8 mouse cellular contexts compared by ENCODE assay signal in the genomic region with DNA sequence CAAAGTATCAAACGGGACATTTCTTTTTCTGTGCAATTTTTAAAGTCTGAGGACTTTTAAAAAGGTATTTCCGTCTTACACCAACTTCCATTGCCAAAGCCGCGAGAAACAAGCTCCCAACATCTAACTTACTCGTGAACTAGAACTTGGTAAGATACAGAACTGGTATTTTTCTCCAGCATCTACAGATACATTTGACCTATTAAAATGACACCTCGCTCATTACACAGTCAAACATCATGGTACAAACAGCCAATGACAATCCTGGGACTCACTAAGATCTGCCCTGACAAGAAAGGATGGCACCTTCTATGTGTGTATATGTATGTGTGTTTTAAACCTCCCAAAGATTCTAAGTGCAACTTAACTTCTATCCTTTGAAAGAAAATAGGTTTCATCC. TPM values are rescaled to one million over a fixed set of nuclear protein-coding genes. Genes with fewer than 3 reads are reported as not detected.
DNase-seq lines count a peak whose midpoint lies in the region; ATAC-seq and TF ChIP-seq lines count a peak whose summit lies in the region.

No protein-coding gene starts in this region.

- no peak for ATAC-seq in heart, embryonic 13.5 days (ENCODE audit: extremely low read depth, insufficient number of reproducible peaks, low FRiP score, low TSS enrichment)
- ATAC-seq in liver, embryonic 16.5 days (ENCODE audit: low read depth), result peak; percentile 33

- peak overlapping the region; percentile 98 for H3K9ac ChIP-seq in heart, embryonic 13.5 days
- H3K9ac ChIP-seq in liver, embryonic 16.5 days (ENCODE audit: low read depth, low read length), result peak overlapping the region; percentile 100

- peak overlapping the region; percentile 77 for H3K4me3 ChIP-seq in layer of hippocampus, adult 2 months
- H3K4me3 ChIP-seq in brown adipose tissue, adult 24 weeks (ENCODE audit: insufficient read depth, low read depth, low read length), result peak overlapping the region; percentile 98
- H3K4me3 ChIP-seq in heart, embryonic 13.5 days, result peak overlapping the region; percentile 83
- H3K4me3 ChIP-seq in liver, embryonic 16.5 days (ENCODE audit: low read depth, low read length), result peak overlapping the region; percentile 99

- WGBS in heart, embryonic 13.5 days, result 3% methylated on average over 6 of the region's 6 CpGs
- WGBS in liver, embryonic 16.5 days (ENCODE audit: insufficient replicate concordance), result under 1% methylated on average over 6 of the region's 6 CpGs

- H3K9me3 ChIP-seq in heart, embryonic 13.5 days, result no peaks in the 10 kb centered on the region
- no peaks in the 10 kb centered on the region for H3K9me3 ChIP-seq in liver, embryonic 16.5 days (replicated peaks; ENCODE audit: control insufficient read depth, low read length)

- no peak for TF ChIP-seq CTCF in layer of hippocampus, adult 2 months (conservative IDR thresholded peaks at IDR 0.05)

- no peak for DNase-seq in layer of hippocampus, adult 2 months (ENCODE audit: low spot score in 2 of 2)
- no peak for DNase-seq in layer of hippocampus, adult 9-11 months
- no peak for DNase-seq in frontal cortex, postnatal 25 days (ENCODE audit: low spot score in 2 of 2)
- DNase-seq in left cerebral cortex, adult 8-10 months (ENCODE audit: low spot score in 2 of 2), result no peak
- no peak for DNase-seq in layer of hippocampus, postnatal 25 days (ENCODE audit: extremely low spot score in 1 of 2, low spot score in 1 of 2)

- peak overlapping the region; percentile 97 for H3K27ac ChIP-seq in layer of hippocampus, adult 2 months
- peak overlapping the region; percentile 21; the same call in 1 of the 2 replicates for H3K27ac ChIP-seq in brown adipose tissue, adult 24 weeks (replicated peaks; ENCODE audit: low read depth, low read length)
- H3K27ac ChIP-seq in heart, embryonic 13.5 days (replicated peaks), result peak overlapping the region; percentile 99
- H3K27ac ChIP-seq in liver, embryonic 16.5 days (ENCODE audit: low read length), result peak overlapping the region; percentile 76

- H3K4me2 ChIP-seq in heart, embryonic 13.5 days, result peak overlapping the region; percentile 85
- H3K4me2 ChIP-seq in liver, embryonic 16.5 days (ENCODE audit: low read depth, low read length), result peak overlapping the region; percentile 96

- H3K36me3 ChIP-seq in heart, embryonic 13.5 days, result no peaks in the 10 kb centered on the region
- H3K36me3 ChIP-seq in liver, embryonic 16.5 days (ENCODE audit: control insufficient read depth, insufficient read depth), result no peaks in the 10 kb centered on the region

- H3K27me3 ChIP-seq in heart, embryonic 13.5 days (replicated peaks), result no peaks in the 10 kb centered on the region
- no peaks in the 10 kb centered on the region for H3K27me3 ChIP-seq in liver, embryonic 16.5 days (ENCODE audit: control insufficient read depth, insufficient read depth, low read depth, low read length)

- H3K4me1 ChIP-seq in brown adipose tissue, adult 24 weeks (ENCODE audit: control insufficient read depth, insufficient read depth, insufficient read length, low read length), result peaks cover 4% of the 10 kb centered on the region
- peaks cover 22% of the 10 kb centered on the region for H3K4me1 ChIP-seq in heart, embryonic 13.5 days
- peaks cover 9% of the 10 kb centered on the region for H3K4me1 ChIP-seq in liver, embryonic 16.5 days (ENCODE audit: control insufficient read depth, low read depth, low read length)

RNA-seq across cellular contexts. Expression of gene Nipbl, which starts 1.5 kb away (rescaled TPM):
- 10 to 100 TPM; 32.9 to 35.0 TPM for total RNA-seq in layer of hippocampus, adult 2 months (2021)
- polyA plus RNA-seq in brown adipose tissue, adult 24 weeks (2012; ENCODE audit: insufficient read depth, insufficient read length, missing spikeins), result 13.6 and 15.4 TPM in 2 replicates
- polyA plus RNA-seq in heart, embryonic 13.5 days (2015; fragmentation: Nextera tagmentation; extraction: Ambion mirVana), result 10.2 and 10.5 TPM in 2 replicates
- 6.2 and 6.3 TPM in 2 replicates for polyA plus RNA-seq in liver, embryonic 16.5 days (2015; fragmentation: Nextera tagmentation; extraction: Ambion mirVana)
- 10 to 100 TPM; 27.9 to 30.5 (median 28.1) TPM for total RNA-seq in left cerebral cortex, adult 8-10 months (2022)
- total RNA-seq in layer of hippocampus, postnatal 25 days (2021), result 10 to 100 TPM; 28.8 to 32.3 TPM

Comparison
In these comparisons a context has a peak if more than half of its experiments do, and no peak if none do; other contexts are left out.
1. H3K27ac ChIP-seq: peak in every context shown above with its lines; median percentile 99 in heart, embryonic 13.5 days; 97 in layer of hippocampus, adult 2 months; 76 in liver, embryonic 16.5 days; 21 in brown adipose tissue, adult 24 weeks.